Mouse (Mus musculus) retina, postnatal 7 days (tissue): Measurements from ENCODE around the gene Tab2.
A peak's percentile ranks its signal among the peaks of the same experiment; 100 is the strongest.

Experiments
- DNase-seq: peaks from one replicate; pipeline ENCODE4 v3.0.0-alpha.2; 2012; ENCODE audit warnings: low read depth, low spot score

The Tab2 gene

GRCm38 (mm10) chr10:7956228-7957001 lies at the start of gene Tab2:
Gene Tab2 (minus strand): TSS chr10:7956230.
- DNase-seq: peak; percentile 91

- no peak for DNase-seq
Observed at GRCm38 (mm10) chr10:7992258-7992919, 36.4 kb upstream of the Tab2 start.

GRCm38 (mm10) chr10:7991596-7991995 lies 35.6 kb upstream of the Tab2 start:
- no peak for DNase-seq

GRCm38 (mm10) chr10:7987521-7987920 lies 31.5 kb upstream of the Tab2 start:
- no peak for DNase-seq

- no peak for DNase-seq
Observed at GRCm38 (mm10) chr10:7976462-7976861, 20.4 kb upstream of the Tab2 start.

- DNase-seq: no peak
Observed at GRCm38 (mm10) chr10:7968747-7969280, 12.8 kb upstream of the Tab2 start.

- DNase-seq: no peak
Observed at GRCm38 (mm10) chr10:7967096-7967495, 11.1 kb upstream of the Tab2 start.

GRCm38 (mm10) chr10:7959073-7959472 lies 3.0 kb upstream of the Tab2 start:
- DNase-seq: no peak

GRCm38 (mm10) chr10:7955634-7956121 lies 352 bp downstream of the Tab2 start:
- peak; percentile 51 for DNase-seq

- no peak for DNase-seq
Observed at GRCm38 (mm10) chr10:7954989-7955633, 919 bp downstream of the Tab2 start.

- no peak for DNase-seq
Observed at GRCm38 (mm10) chr10:7954627-7954988, 1.4 kb downstream of the Tab2 start.

- DNase-seq: no peak
Observed at GRCm38 (mm10) chr10:7943006-7943405, 13.0 kb downstream of the Tab2 start.

- DNase-seq: no peak
Observed at GRCm38 (mm10) chr10:7936556-7937192, 19.4 kb downstream of the Tab2 start.

GRCm38 (mm10) chr10:7932958-7933357 lies 23.1 kb downstream of the Tab2 start:
- no peak for DNase-seq

GRCm38 (mm10) chr10:7928996-7929395 lies 27.0 kb downstream of the Tab2 start:
- DNase-seq: no peak

- no peak for DNase-seq
Observed at GRCm38 (mm10) chr10:7925481-7925880, 30.5 kb downstream of the Tab2 start.

- no peak for DNase-seq
Observed at GRCm38 (mm10) chr10:7923433-7923832, 32.6 kb downstream of the Tab2 start.

- peak; percentile 5 for DNase-seq
Observed at GRCm38 (mm10) chr10:7911268-7911667, 44.8 kb downstream of the Tab2 start.

- DNase-seq: no peak
Observed at GRCm38 (mm10) chr10:7907151-7907550, 48.9 kb downstream of the Tab2 start.

- DNase-seq: no peak
Observed at GRCm38 (mm10) chr10:7904157-7904556, 51.9 kb downstream of the Tab2 start.

- no peak for DNase-seq
Observed at GRCm38 (mm10) chr10:7900719-7901627, 55.1 kb downstream of the Tab2 start.
